Mouse (Mus musculus) liver, embryonic 11.5 days (tissue): ENCODE results near the gene Krt4. TPM values are rescaled to one million over a fixed set of nuclear protein-coding genes. Genes with fewer than 3 reads are reported as not detected.

Experiments used
- ATAC-seq: fragments of 200-750 bp; cut with Nextera tagmentation; replicated peaks from 2 replicates; pipeline ENCODE4 v1.8.0; 2017; ENCODE audit warnings: moderate number of reproducible peaks, mild to moderate bottlenecking, moderate TSS enrichment, moderate library complexity; ENCODE audit not compliant: low FRiP score
- DNase-seq: peaks from one replicate; pipeline ENCODE4 v3.0.0-alpha.2; 2017; ENCODE audit warnings: low spot score
- H3K27ac ChIP-seq: fragments of 300-500 bp; sonication (generic); 2 replicates; pipeline ENCODE4 v1.5.1; 2014; ENCODE audit warnings: mild to moderate bottlenecking, low read depth, low read length, control low read depth
- H3K27me3 ChIP-seq: fragments of 300-500 bp; sonication (generic); replicated peaks from 2 replicates; pipeline ENCODE4 v1.6.1; 2014; ENCODE audit warnings: low read length, mixed read lengths; ENCODE audit not compliant: control insufficient read depth, insufficient read depth
- H3K36me3 ChIP-seq: fragments of 300-500 bp; sonication (generic); 2 replicates; pipeline ENCODE4 v1.6.1; 2014; ENCODE audit warnings: mild to moderate bottlenecking, low read length, moderate library complexity, mixed read lengths; ENCODE audit not compliant: control insufficient read depth, insufficient read depth
- H3K4me1 ChIP-seq: fragments of 300-500 bp; sonication (generic); replicated peaks from 2 replicates; pipeline ENCODE4 v1.6.1; 2014; ENCODE audit warnings: low read length, mixed read lengths; ENCODE audit not compliant: control insufficient read depth, insufficient read depth
- H3K4me2 ChIP-seq: fragments of 300-500 bp; sonication (generic); 2 replicates; pipeline ENCODE4 v1.6.1; 2014; ENCODE audit warnings: mild to moderate bottlenecking, control low read depth, moderate library complexity
- H3K4me3 ChIP-seq: fragments of 300-500 bp; sonication (generic); 2 replicates; pipeline ENCODE4 v1.5.1; 2014; ENCODE audit warnings: low read depth, low read length, control low read depth
- H3K9ac ChIP-seq: fragments of 300-500 bp; sonication (generic); 2 replicates; pipeline ENCODE4 v1.6.1; 2014; ENCODE audit warnings: low read depth, low read length, control low read depth
- H3K9me3 ChIP-seq: fragments of 300-500 bp; sonication (generic); 2 replicates; pipeline ENCODE4 v1.6.1; 2016; ENCODE audit warnings: low read length, inconsistent platforms, mixed read lengths; ENCODE audit not compliant: control insufficient read depth
- WGBS: fragments of 180-500 bp; shearing (Covaris S2); extraction: QIAGEN DNeasy Blood & Tissue Kit; methylation state at CpG from one replicate; pipeline ENCODE4 v1.1.7; 2014; 5-methylcytosine and 5-hydroxymethylcytosine counted together
- polyA plus RNA-seq: library from polyadenylated mRNA; unstranded; fragments of >200 nt; fragmentation: Nextera tagmentation; extraction: Ambion mirVana; gene quantifications from 2 replicates; pipeline ENCODE4 v1.2.1, GENCODE M21; 2014

Gene Krt4
- polyA plus RNA-seq, 1 experiment from 2014 or later: not detected

- Histone ChIP-seq H3K36me3 (no peaks in the 10 kb centered on the region), H3K4me3 (no peak overlapping the region), H3K27ac (no peak overlapping the region), H3K4me1 (no peaks in the 10 kb centered on the region), H3K9ac (no peak overlapping the region), H3K4me2 (no peak overlapping the region), H3K9me3 (no peaks in the 10 kb centered on the region), H3K27me3 (no peaks in the 10 kb centered on the region; the same call in none of the 2 replicates)
- ATAC-seq (0 out of 2 replicates have a peak, but pooled peaks have one; percentile 23), DNase-seq (no peak)
- 41% methylated on average over 8 of the region's 8 CpGs for WGBS
Observed at GRCm38 (mm10) chr15:101941948-101942347, 17.4 kb upstream of the Krt4 start.

- H3K27me3 ChIP-seq: no peaks in the 10 kb centered on the region; the same call in none of the 2 replicates
- H3K27ac ChIP-seq: no peak within 1 kb of the TSS
- 58% methylated on average over 6 of the region's 6 CpGs for WGBS
- H3K4me3 ChIP-seq: no peak within 1 kb of the TSS
- no peaks in the 10 kb centered on the region for H3K36me3 ChIP-seq
- no peak within 1 kb of the TSS for H3K4me2 ChIP-seq
- DNase-seq (no peak), ATAC-seq (peak; percentile 18; the same call in 1 of the 2 replicates)
- no peaks in the 10 kb centered on the region for H3K4me1 ChIP-seq
- no peaks in the 10 kb centered on the region for H3K9me3 ChIP-seq
- no peak within 1 kb of the TSS for H3K9ac ChIP-seq
Observed at GRCm38 (mm10) chr15:101940274-101940829, 15.8 kb upstream of the Krt4 start, which contains the start of gene Krt79. Krt79 (minus strand) TSS chr15:101940324.

GRCm38 (mm10) chr15:101938600-101939308 is 14.2 kb upstream of the Krt4 start:
- Histone ChIP-seq H3K27ac (no peak overlapping the region), H3K9ac (no peak overlapping the region), H3K4me2 (no peak overlapping the region), H3K36me3 (no peaks in the 10 kb centered on the region), H3K4me3 (no peak overlapping the region), H3K27me3 (no peaks in the 10 kb centered on the region; the same call in none of the 2 replicates), H3K9me3 (no peaks in the 10 kb centered on the region), H3K4me1 (no peaks in the 10 kb centered on the region)
- ATAC-seq (no peak), DNase-seq (no peak)
- WGBS: 81% methylated on average over 9 of the region's 9 CpGs

GRCm38 (mm10) chr15:101933024-101933423 is 8.5 kb upstream of the Krt4 start:
- no peak for ATAC-seq
- WGBS: 67% methylated on average over 6 of the region's 6 CpGs
- Histone ChIP-seq H3K27ac (no peak overlapping the region), H3K9me3 (no peaks in the 10 kb centered on the region), H3K4me2 (no peak overlapping the region), H3K27me3 (peaks cover 24% of the 10 kb centered on the region), H3K4me1 (peaks cover 6% of the 10 kb centered on the region; the same call in 1 of the 2 replicates), H3K9ac (no peak overlapping the region), H3K4me3 (no peak overlapping the region), H3K36me3 (no peaks in the 10 kb centered on the region)
- DNase-seq: no peak

GRCm38 (mm10) chr15:101929666-101930065 is 5.1 kb upstream of the Krt4 start:
- Histone ChIP-seq H3K4me3 (peak overlapping the region; percentile 23; the same call in 1 of the 2 replicates), H3K9me3 (no peaks in the 10 kb centered on the region), H3K27me3 (peaks cover 24% of the 10 kb centered on the region), H3K4me2 (peak overlapping the region; percentile 55), H3K27ac (no peak overlapping the region), H3K4me1 (peaks cover 6% of the 10 kb centered on the region; the same call in 1 of the 2 replicates), H3K36me3 (no peaks in the 10 kb centered on the region), H3K9ac (no peak overlapping the region)
- WGBS: 3% methylated on average over 17 of the region's 17 CpGs
- ATAC-seq (no peak), DNase-seq (no peak)

- H3K4me2 ChIP-seq: peak overlapping the region; percentile 55
- H3K36me3 ChIP-seq: no peaks in the 10 kb centered on the region
- no peak overlapping the region for H3K27ac ChIP-seq
- no peak overlapping the region for H3K4me3 ChIP-seq
- no peaks in the 10 kb centered on the region for H3K9me3 ChIP-seq
- H3K27me3 ChIP-seq: peaks cover 24% of the 10 kb centered on the region
- no peak for ATAC-seq
- H3K9ac ChIP-seq: no peak overlapping the region
- DNase-seq: no peak
- WGBS: 13% methylated on average over 9 of the region's 9 CpGs
- H3K4me1 ChIP-seq: peaks cover 6% of the 10 kb centered on the region; the same call in 1 of the 2 replicates
Observed at GRCm38 (mm10) chr15:101929087-101929486, 4.6 kb upstream of the Krt4 start.

- no peak overlapping the region for H3K4me2 ChIP-seq
- H3K27me3 ChIP-seq: peaks cover 24% of the 10 kb centered on the region
- WGBS: 66% methylated on average over 12 of the region's 12 CpGs
Observed at GRCm38 (mm10) chr15:101927340-101928080, 3.0 kb upstream of the Krt4 start.

GRCm38 (mm10) chr15:101925041-101925440 is 506 bp upstream of the Krt4 start:
- H3K27me3 ChIP-seq: peaks cover 10% of the 10 kb centered on the region
- ATAC-seq: no peak

More at GRCm38 (mm10) chr15:101927340-101928080, 3.0 kb upstream of the Krt4 start:
- no peak for DNase-seq
- H3K9ac ChIP-seq: no peak overlapping the region
- H3K4me1 ChIP-seq: peaks cover 6% of the 10 kb centered on the region; the same call in 1 of the 2 replicates
- no peak for ATAC-seq
- no peak overlapping the region for H3K4me3 ChIP-seq
- H3K27ac ChIP-seq: no peak overlapping the region
- H3K9me3 ChIP-seq: no peaks in the 10 kb centered on the region
- H3K36me3 ChIP-seq: no peaks in the 10 kb centered on the region

More at GRCm38 (mm10) chr15:101925041-101925440, 506 bp upstream of the Krt4 start:
- H3K4me1 ChIP-seq: peaks cover 6% of the 10 kb centered on the region; the same call in 1 of the 2 replicates
- H3K4me3 ChIP-seq: no peak overlapping the region
- 90% methylated on average over 1 of the region's 1 CpGs for WGBS
- H3K27ac ChIP-seq: no peak overlapping the region
- no peaks in the 10 kb centered on the region for H3K9me3 ChIP-seq
- no peaks in the 10 kb centered on the region for H3K36me3 ChIP-seq
- H3K9ac ChIP-seq: no peak overlapping the region
- H3K4me2 ChIP-seq: no peak overlapping the region
- DNase-seq: no peak
